Mouse (Mus musculus): ENCODE results near the gene Polr2a.

- no peak for TF ChIP-seq CTCF (IDR thresholded peaks at IDR 0.05; ENCODE audit: control insufficient read depth, insufficient read depth, insufficient read length)
- no peak for TF ChIP-seq FOSL1 (IDR thresholded peaks at IDR 0.05; ENCODE audit: insufficient read depth, low read length, poor library complexity, severe bottlenecking)
- no peak for TF ChIP-seq MYOG (IDR thresholded peaks at IDR 0.05; ENCODE audit: control insufficient read depth, extremely low read depth, insufficient read length)
- TF ChIP-seq MAX (IDR thresholded peaks at IDR 0.05) = no peak
- TF ChIP-seq USF1 (IDR thresholded peaks at IDR 0.05; ENCODE audit: low read depth) = no peak
- TF ChIP-seq CEBPB (IDR thresholded peaks at IDR 0.05; ENCODE audit: low read depth) = no peak
Measured at GRCm38 (mm10) chr11:69787306-69787705, 28.9 kb upstream of the Polr2a start.
